Mouse (Mus musculus) CD8-positive naive resting alpha-beta T cell, adult 2 months (primary cell): ENCODE results near the gene Cks1brt.
"Not testable (repeated sequence)": the region's sequence is repeated elsewhere in the genome, so short reads cannot be mapped to it uniquely, and the experiment has no call there.

ENCODE experiments used
- DNase-seq, 2 experiments: peaks; one replicate each; pipeline ENCODE4 v3.0.0; 2022; ENCODE audit warnings: low read depth in 2 of 2, low spot score in 2 of 2

Gene Cks1brt

GRCm38 (mm10) chr8:85151624-85152023 is at the start of gene Cks1brt:
Cks1brt (plus strand) TSS chr8:85151924.
- no peak for DNase-seq

- DNase-seq: no peak
Measured at GRCm38 (mm10) chr8:85113241-85113640, 38.5 kb upstream of the Cks1brt start.

- DNase-seq: no peak
Measured at GRCm38 (mm10) chr8:85115501-85115900, 36.2 kb upstream of the Cks1brt start.

GRCm38 (mm10) chr8:85116984-85117383 is 34.7 kb upstream of the Cks1brt start:
- DNase-seq: no peak

DNA sequence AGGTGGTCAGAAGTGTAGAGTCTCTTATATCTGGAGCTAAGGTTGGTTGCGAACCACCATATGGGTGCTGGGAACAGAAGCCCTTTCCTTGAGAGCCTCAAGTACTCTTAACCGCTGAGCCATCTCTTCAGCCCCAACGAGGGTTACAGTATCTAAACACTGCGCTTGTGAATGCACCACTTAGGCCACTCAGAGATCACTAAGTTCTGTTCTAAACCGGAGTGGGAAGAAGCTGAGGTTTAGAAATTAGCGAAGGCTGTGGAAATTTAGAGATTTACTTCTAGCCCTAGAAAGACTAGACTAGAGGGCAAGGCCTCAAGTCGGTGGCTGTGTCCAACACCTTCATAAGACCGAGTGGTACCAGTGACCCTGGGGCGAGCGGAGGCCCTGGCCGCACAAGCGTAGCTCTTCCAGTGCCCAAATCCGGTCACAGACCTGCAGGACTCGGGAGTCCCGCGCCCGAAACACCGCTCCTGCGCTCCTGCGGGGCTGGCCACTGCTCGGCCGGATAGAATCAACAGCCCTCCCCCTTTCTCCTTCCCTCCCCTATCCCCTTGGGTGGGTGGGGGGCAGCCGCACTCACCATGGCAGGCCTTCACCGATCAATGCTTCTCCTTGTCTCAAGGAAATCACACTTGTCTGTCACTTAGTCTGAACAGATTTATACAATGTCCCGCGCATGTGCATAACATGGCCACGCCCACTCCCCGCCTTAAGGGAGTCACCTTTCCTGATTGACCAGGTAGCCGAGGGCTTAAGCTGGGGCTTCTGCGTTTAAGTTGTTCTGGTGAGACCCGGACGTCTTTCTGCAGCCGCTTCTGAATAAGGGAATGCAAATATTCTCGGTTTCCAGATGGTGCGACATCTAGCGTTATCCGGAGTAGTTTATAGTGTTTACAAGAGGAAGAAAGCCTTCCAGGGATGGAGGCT is 32.4 kb upstream of the Cks1brt start:
- peak; percentile 2 to 18 for DNase-seq

GRCm38 (mm10) chr8:85120251-85120650 is 31.5 kb upstream of the Cks1brt start:
- not testable (repeated sequence) for DNase-seq

DNA sequence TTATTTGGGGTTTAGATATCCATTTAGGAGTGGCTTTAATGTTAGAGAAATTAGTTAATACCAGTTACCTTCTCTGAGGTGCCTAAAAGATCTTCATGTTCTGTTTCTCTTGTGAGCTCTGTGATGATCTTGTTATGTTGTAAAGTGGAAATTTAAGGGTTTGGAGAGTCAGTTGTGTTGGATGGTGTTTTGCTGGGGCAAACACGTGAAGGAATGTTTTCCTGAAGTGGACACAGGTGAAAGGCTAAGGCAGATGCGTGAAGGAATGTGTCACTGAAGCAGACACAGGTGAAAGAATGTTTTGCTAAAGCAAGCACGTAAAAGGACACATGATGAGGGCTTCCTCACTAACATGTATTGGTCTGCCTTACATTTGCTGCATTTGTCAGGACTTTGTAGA is 28.7 kb upstream of the Cks1brt start, which contains the start of gene Zfp791:
TSS of gene Zfp791 (minus strand) at position 101 of the 400 bp plus-strand sequence.
- DNase-seq: no peak

DNA sequence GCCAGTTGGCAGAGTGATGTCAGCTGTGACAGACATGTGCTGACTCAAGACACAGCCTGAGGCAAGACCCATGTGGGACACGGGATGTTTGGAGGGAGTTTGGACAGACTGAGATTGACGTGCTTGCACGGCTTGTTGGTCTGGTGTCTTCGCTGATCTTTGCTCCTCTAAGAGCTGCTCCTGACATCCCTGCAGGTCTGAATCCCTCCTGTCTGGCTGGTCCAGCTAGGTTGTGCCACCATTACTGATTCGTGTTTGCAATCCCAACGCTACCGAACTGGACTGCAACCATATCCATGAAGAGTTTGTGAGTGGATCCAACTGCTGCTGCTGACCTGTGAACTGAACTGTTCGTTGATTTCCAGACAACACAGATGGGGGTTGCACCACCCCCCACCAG is 28.0 kb upstream of the Cks1brt start:
- no peak for DNase-seq

- no peak for DNase-seq
Measured at GRCm38 (mm10) chr8:85132335-85132734, 19.4 kb upstream of the Cks1brt start.

DNA sequence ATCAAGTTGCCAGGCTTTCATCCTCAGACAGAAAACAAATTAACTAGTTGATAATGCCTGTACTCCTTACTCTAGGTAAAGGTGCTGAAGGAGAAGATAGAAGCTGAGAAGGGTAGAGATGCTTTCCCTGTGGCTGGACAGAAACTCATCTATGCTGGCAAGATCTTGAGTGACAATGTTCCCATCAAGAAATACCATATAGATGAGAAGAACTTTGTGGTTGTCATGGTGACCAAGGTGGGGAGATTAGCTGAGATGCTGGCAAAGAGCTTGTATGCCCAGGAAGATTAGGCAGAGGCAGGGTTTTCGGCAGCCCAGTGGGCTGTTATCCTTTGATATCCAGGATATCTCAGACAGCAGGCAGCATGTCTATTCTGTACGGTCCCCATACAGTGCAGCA is 16.0 kb upstream of the Cks1brt start:
- DNase-seq: not testable (repeated sequence)

DNA sequence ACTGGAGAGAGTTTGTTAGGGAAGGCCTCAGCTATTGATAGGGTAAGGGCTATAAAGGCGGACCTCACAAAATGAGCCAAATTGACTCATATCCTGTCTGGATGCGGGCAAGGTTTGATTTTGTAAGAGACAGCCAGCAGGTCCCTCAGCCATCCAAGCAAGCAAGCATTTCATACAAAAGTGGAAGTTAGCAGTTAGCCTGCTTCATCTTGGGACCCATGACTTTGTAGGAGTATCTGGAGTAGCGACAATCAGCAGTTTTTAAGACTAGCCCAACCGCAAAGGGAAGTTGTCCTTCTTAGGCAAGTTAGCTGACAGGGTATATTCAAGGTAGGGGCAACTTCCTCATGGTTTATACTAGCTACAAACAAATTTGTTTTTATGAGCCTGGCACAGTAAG is 9.2 kb upstream of the Cks1brt start:
- no peak for DNase-seq

GRCm38 (mm10) chr8:85171291-85171690 is 19.6 kb downstream of the Cks1brt start:
- DNase-seq: peak in 1 of 2 experiments; percentile 18

- DNase-seq: no peak
Measured at GRCm38 (mm10) chr8:85175892-85176291, 24.2 kb downstream of the Cks1brt start.

DNA sequence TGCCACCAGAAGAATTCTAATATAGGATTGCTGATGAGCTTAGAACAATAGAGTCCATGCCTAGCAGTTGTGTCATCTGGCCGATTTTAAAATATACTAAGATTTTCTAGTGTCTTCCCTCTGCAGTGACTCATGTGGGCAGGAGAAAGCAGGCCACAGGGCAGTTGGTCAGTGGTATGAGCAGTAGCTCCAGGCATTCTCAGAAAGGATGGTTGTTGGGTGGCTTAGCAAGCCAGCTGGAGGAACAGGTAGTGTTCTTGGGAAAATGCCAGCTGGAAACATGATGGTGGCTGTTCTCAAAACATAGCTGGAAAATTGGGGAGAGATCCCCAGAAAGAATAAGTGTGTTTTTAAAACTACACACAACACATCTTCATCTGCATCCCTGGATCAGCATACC is 40.6 kb downstream of the Cks1brt start:
- no peak for DNase-seq

DNA sequence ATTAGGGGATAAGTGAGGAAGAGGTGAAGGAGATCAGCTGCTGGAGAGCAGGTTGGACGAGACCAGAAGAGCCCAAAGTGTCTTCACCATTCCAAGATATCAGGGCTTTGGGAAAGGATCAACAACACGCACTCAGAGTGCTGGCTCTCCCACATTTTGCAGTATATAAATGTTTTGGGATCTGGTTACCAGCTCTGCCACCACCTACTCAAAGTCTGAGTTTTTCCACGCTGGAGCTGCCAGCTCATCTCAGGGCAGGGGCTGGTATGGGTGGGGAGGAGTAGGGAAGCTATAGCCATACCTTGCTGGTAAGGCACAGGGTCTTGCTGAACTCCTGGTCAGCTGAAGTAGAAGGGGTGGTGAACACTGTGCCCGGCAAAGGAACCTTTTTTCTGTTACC is 68.5 kb downstream of the Cks1brt start:
- DNase-seq: no peak

DNA sequence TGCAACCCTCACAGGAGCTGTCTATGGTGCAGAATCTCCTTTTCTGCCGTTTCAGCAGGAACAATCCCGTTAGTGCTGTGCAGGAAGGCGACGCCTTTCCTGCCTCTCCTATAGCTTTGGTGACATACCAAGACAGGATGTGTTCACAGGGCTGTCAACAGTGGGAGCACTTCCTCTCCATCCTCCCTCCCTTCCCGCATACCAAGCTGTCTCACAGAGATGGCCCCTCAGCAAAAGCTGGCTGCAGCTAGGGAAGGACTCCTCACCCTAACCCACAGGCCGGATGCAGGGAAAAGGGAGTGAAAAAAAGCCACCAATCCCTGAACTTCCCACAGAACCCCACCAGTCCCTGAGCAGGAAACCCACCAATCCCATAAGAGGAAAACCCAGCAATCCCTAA is 69.3 kb downstream of the Cks1brt start:
- DNase-seq: no peak
